Mouse (Mus musculus): ENCODE measurements around the gene AC129217.1. TPM values are rescaled to one million over a fixed set of nuclear protein-coding genes. Genes with fewer than 3 reads are reported as not detected.

The AC129217.1 gene
- polyA plus RNA-seq (2017; shearing (Covaris generic)): 1.7 TPM

GRCm38 (mm10) chr19:8829660-8830059, at the start of gene AC129217.1:
Gene AC129217.1, plus strand, starts transcription at chr19:8829773.

GRCm38 (mm10) chr19:8786008-8786781, 43.4 kb upstream of the AC129217.1 start, which contains the start of gene Taf6l:
Gene Taf6l, minus strand, starts transcription at chr19:8786417.

GRCm38 (mm10) chr19:8798264-8798946, 31.2 kb upstream of the AC129217.1 start, which contains the start of gene Polr2g:
Gene Polr2g, minus strand, starts transcription at chr19:8798577.

GRCm38 (mm10) chr19:8802130-8802821, 27.3 kb upstream of the AC129217.1 start, which contains the start of gene Zbtb3:
Gene Zbtb3, plus strand, starts transcription at chr19:8802555.

GRCm38 (mm10) chr19:8818801-8819595, 10.6 kb upstream of the AC129217.1 start, which contains the start of gene Ttc9c:
Gene Ttc9c, minus strand, starts transcription at chr19:8819333.

GRCm38 (mm10) chr19:8819596-8820423, 9.8 kb upstream of the AC129217.1 start, which contains the start of gene Hnrnpul2:
Gene Hnrnpul2, plus strand, starts transcription at chr19:8820010.

GRCm38 (mm10) chr19:8837251-8837791, 7.7 kb downstream of the AC129217.1 start, which contains the start of gene Bscl2:
Gene Bscl2, plus strand, starts transcription at chr19:8837467.

GRCm38 (mm10) chr19:8839103-8839907, 9.7 kb downstream of the AC129217.1 start, which contains the start of gene Gng3:
Gene Gng3, minus strand, starts transcription at chr19:8839194.

GRCm38 (mm10) chr19:8850402-8850901, 20.9 kb downstream of the AC129217.1 start, which contains the start of gene Lrrn4cl:
Gene Lrrn4cl, plus strand, starts transcription at chr19:8850768.

GRCm38 (mm10) chr19:8871267-8872186, 42.0 kb downstream of the AC129217.1 start, which contains the start of gene Ubxn1:
Gene Ubxn1, plus strand, starts transcription at chr19:8871496.

GRCm38 (mm10) chr19:8880311-8881033, 50.9 kb downstream of the AC129217.1 start, which contains the start of gene Uqcc3:
Gene Uqcc3, minus strand, starts transcription at chr19:8880923.

GRCm38 (mm10) chr19:8883616-8884015, 54.0 kb downstream of the AC129217.1 start, which contains the start of the genes Lbhd1 and Gm49403:
Gene Lbhd1, plus strand, starts transcription at chr19:8883732.
Gene Gm49403, plus strand, starts transcription at chr19:8883930.

GRCm38 (mm10) chr19:8888511-8889385, 59.2 kb downstream of the AC129217.1 start, which contains the start of the genes 1810009A15Rik and Gm49416:
Gene 1810009A15Rik, plus strand, starts transcription at chr19:8888853.
Gene Gm49416, plus strand, starts transcription at chr19:8888926.

